In the genomic region with DNA sequence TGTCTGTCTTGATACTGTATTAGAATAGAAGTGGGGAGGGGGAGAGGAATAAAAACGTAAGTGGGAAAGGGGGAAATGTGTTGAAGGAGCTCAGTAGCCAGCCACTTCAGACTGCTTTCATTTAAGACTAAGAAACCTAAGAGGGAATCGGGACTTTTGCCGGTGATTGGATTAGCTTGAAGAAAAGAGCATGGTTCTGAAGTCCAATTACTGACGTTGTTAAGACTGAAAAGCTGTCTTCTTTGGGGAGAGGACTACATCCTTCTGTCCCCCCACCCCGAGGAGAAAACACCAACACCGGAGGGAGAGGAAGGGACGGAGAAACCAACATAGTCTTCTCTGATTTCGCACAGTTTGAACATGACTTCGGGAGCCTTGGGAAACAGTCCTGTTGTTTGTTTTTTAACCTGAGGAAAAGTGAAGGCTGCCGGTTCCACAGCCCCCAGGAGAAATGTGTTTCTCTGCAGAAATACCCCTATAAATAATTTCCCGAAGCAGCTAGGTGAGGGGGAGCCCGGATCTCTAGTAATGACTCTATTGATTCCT, we compare ENCODE assay signal across 8 mouse cellular contexts. TPM values are rescaled to one million over a fixed set of nuclear protein-coding genes. Genes with fewer than 3 reads are reported as not detected.
DNase-seq lines count a peak whose midpoint lies in the region; ATAC-seq and TF ChIP-seq lines count a peak whose summit lies in the region.

No protein-coding gene starts in this region.

- peaks cover 24% of the 10 kb centered on the region for H3K4me1 ChIP-seq in erythroblast, embryonic 14.5 days (ENCODE audit: control insufficient read depth)
- H3K4me1 ChIP-seq in embryonic facial prominence, embryonic 13.5 days = peaks cover 47% of the 10 kb centered on the region

- under 1% methylated on average over 12 of the region's 12 CpGs for WGBS in embryonic facial prominence, embryonic 13.5 days

- no peaks in the 10 kb centered on the region for H3K79me2 ChIP-seq in myocyte (ENCODE audit: control insufficient read depth, insufficient read depth)

- H3K4me3 ChIP-seq in erythroblast, embryonic 14.5 days (replicated peaks) = peak overlapping the region; percentile 66
- H3K4me3 ChIP-seq in embryonic facial prominence, embryonic 13.5 days = peak overlapping the region; percentile 58
- peak overlapping the region; percentile 68 for H3K4me3 ChIP-seq in myocyte

- H3K9me3 ChIP-seq in erythroblast, embryonic 14.5 days (ENCODE audit: control insufficient read depth, low read length) = no peaks in the 10 kb centered on the region
- H3K9me3 ChIP-seq in embryonic facial prominence, embryonic 13.5 days = no peaks in the 10 kb centered on the region

- peaks cover 11% of the 10 kb centered on the region for H3K27me3 ChIP-seq in erythroblast, embryonic 14.5 days (ENCODE audit: control insufficient read depth)
- no peaks in the 10 kb centered on the region for H3K27me3 ChIP-seq in embryonic facial prominence, embryonic 13.5 days
- no peaks in the 10 kb centered on the region for H3K27me3 ChIP-seq in myocyte (ENCODE audit: control insufficient read depth, insufficient read depth, insufficient read length)

- peak overlapping the region; percentile 96 for H3K4me2 ChIP-seq in embryonic facial prominence, embryonic 13.5 days
- peak overlapping the region; percentile 83 for H3K4me2 ChIP-seq in myocyte (ENCODE audit: low read depth)

- no peak for ATAC-seq in erythroblast, adult 5-6 weeks (replicated peaks; ENCODE audit: low FRiP score, poor library complexity, severe bottlenecking)
- ATAC-seq in embryonic facial prominence, embryonic 13.5 days (ENCODE audit: insufficient number of reproducible peaks, insufficient read depth, low FRiP score, low TSS enrichment, low read depth) = no peak

- no peaks in the 10 kb centered on the region for H3K36me3 ChIP-seq in erythroblast, embryonic 14.5 days (ENCODE audit: control insufficient read depth)
- no peaks in the 10 kb centered on the region for H3K36me3 ChIP-seq in embryonic facial prominence, embryonic 13.5 days
- H3K36me3 ChIP-seq in myocyte (ENCODE audit: control insufficient read depth, insufficient read depth) = no peaks in the 10 kb centered on the region

- DNase-seq in B cell, adult 2 months = peak; percentile 27 to 30
- peak; percentile 63 for DNase-seq in induced T-regulatory cell, adult 2 months (ENCODE audit: low read depth)
- DNase-seq in left cerebral cortex, adult 8-10 months (ENCODE audit: low spot score in 2 of 2) = no peak
- DNase-seq in urinary bladder, adult 2 months (ENCODE audit: low spot score) = no peak

- H3K27ac ChIP-seq in embryonic facial prominence, embryonic 13.5 days = peak overlapping the region; percentile 80

- H3K9ac ChIP-seq in embryonic facial prominence, embryonic 13.5 days = peak overlapping the region; percentile 77

- peak overlapping the region; percentile 14 for H3ac ChIP-seq in myocyte (ENCODE audit: control insufficient read depth, insufficient read length)

- no peak for TF ChIP-seq POLR2A in myocyte (IDR thresholded peaks at IDR 0.05; ENCODE audit: insufficient read length, low read depth)

TF ChIP-seq in myocyte, 11 proteins besides CTCF, POLR2A, EP300 and RAD21:
- TF ChIP-seq E2F4 (IDR thresholded peaks at IDR 0.05; ENCODE audit: insufficient read depth) (no peak), USF1 (IDR thresholded peaks at IDR 0.05; ENCODE audit: low read depth) (no peak), REST (IDR thresholded peaks at IDR 0.05; ENCODE audit: insufficient read depth, insufficient read length) (no peak), CEBPB (IDR thresholded peaks at IDR 0.05; ENCODE audit: insufficient read depth, poor library complexity, severe bottlenecking) (no peak), SRF (IDR thresholded peaks at IDR 0.05; ENCODE audit: control insufficient read depth, insufficient read length, low read depth) (no peak), MYOG (IDR thresholded peaks at IDR 0.05; ENCODE audit: control insufficient read depth in 1 of 3, insufficient read depth in 1 of 3, insufficient read length in 2 of 3, low read depth in 2 of 3) (no peak), MYOD1 (IDR thresholded peaks at IDR 0.05; ENCODE audit: control insufficient read depth in 1 of 3, insufficient read length in 2 of 3, low read depth in 2 of 3) (no peak)

RNA-seq across cellular contexts. Expression of gene Maml2, which starts 0.6 kb away (rescaled TPM):
- polyA plus RNA-seq in erythroblast, embryonic 14.5 days (2012) = 0.01 and 0.02 TPM in 2 replicates
- total RNA-seq in erythroblast, adult 5-6 weeks (2015; ENCODE audit: low replicate concordance) = 0.63 TPM in 1 of 2 replicates, not detected in the other
- under 0.01 and 0.70 TPM in 2 replicates for total RNA-seq in erythroblast, adult 5-6 weeks (2017; ENCODE audit: low replicate concordance)
- polyA plus RNA-seq in embryonic facial prominence, embryonic 13.5 days (2015; fragmentation: Nextera tagmentation; extraction: Ambion mirVana) = 13.0 and 15.6 TPM in 2 replicates
- polyA plus RNA-seq in myocyte (2012; fragmentation: generic; extraction: Trizol) = 1.3 TPM
- total RNA-seq in left cerebral cortex, adult 8-10 months (2022) = 1 to 10 TPM; 8.4 to 9.7 (median 8.8) TPM
- 14.1 and 17.7 TPM in 2 replicates for polyA plus RNA-seq in urinary bladder, adult 2 months (2012; rRNA removed)

RNA-seq across cellular contexts. Expression of gene Ccdc82, which starts 50.4 kb away (rescaled TPM):
- polyA plus RNA-seq in erythroblast, embryonic 14.5 days (2012) = 0.21 and 0.23 TPM in 2 replicates
- 27.7 and 28.4 TPM in 2 replicates for total RNA-seq in erythroblast, adult 5-6 weeks (2015; ENCODE audit: low replicate concordance)
- 32.6 and 40.8 TPM in 2 replicates for total RNA-seq in erythroblast, adult 5-6 weeks (2017; ENCODE audit: low replicate concordance)
- polyA plus RNA-seq in embryonic facial prominence, embryonic 13.5 days (2015; fragmentation: Nextera tagmentation; extraction: Ambion mirVana) = 7.1 and 8.4 TPM in 2 replicates
- polyA plus RNA-seq in myocyte (2012; fragmentation: generic; extraction: Trizol) = 2.1 TPM
- total RNA-seq in left cerebral cortex, adult 8-10 months (2022) = 10 to 100 TPM; 18.7 to 22.0 (median 19.7) TPM
- polyA plus RNA-seq in urinary bladder, adult 2 months (2012; rRNA removed) = 33.1 and 34.8 TPM in 2 replicates

RNA-seq across cellular contexts. Expression of gene Jrkl, which starts 51.6 kb away (rescaled TPM):
- polyA plus RNA-seq in erythroblast, embryonic 14.5 days (2012) = not detected in 2 replicates
- 5.2 and 8.6 TPM in 2 replicates for total RNA-seq in erythroblast, adult 5-6 weeks (2015; ENCODE audit: low replicate concordance)
- 6.2 and 6.4 TPM in 2 replicates for total RNA-seq in erythroblast, adult 5-6 weeks (2017; ENCODE audit: low replicate concordance)
- polyA plus RNA-seq in embryonic facial prominence, embryonic 13.5 days (2015; fragmentation: Nextera tagmentation; extraction: Ambion mirVana) = 11.1 and 11.7 TPM in 2 replicates
- polyA plus RNA-seq in myocyte (2012; fragmentation: generic; extraction: Trizol) = 1.9 TPM
- 1 to 10 TPM; 9.0 to 9.7 (median 9.4) TPM for total RNA-seq in left cerebral cortex, adult 8-10 months (2022)
- polyA plus RNA-seq in urinary bladder, adult 2 months (2012; rRNA removed) = 8.2 and 10.4 TPM in 2 replicates

Comparison
In these comparisons a context has a peak if more than half of its experiments do, and no peak if none do; other contexts are left out.
1. DNase-seq: peak in B cell, adult 2 months (2 of 2) and induced T-regulatory cell, adult 2 months (single experiment); none in left cerebral cortex, adult 8-10 months (0 of 2) and urinary bladder, adult 2 months (single experiment).
2. Peak in every context shown above with its lines, with median percentiles within 50 percentile points of each other: H3K4me3 ChIP-seq.